Mouse (Mus musculus) kidney, adult 18-20 months (tissue): ENCODE measurements at regions not wholly inside any gene's neighbourhood (a gene's known extent, or its start where the extent isn't known, plus 50 kb on each side); places are given as distances from the start of the nearest gene placed in this dataset.

Experiments
- DNase-seq: peaks from one replicate; pipeline ENCODE4 v3.0.0; 2021

DNA sequence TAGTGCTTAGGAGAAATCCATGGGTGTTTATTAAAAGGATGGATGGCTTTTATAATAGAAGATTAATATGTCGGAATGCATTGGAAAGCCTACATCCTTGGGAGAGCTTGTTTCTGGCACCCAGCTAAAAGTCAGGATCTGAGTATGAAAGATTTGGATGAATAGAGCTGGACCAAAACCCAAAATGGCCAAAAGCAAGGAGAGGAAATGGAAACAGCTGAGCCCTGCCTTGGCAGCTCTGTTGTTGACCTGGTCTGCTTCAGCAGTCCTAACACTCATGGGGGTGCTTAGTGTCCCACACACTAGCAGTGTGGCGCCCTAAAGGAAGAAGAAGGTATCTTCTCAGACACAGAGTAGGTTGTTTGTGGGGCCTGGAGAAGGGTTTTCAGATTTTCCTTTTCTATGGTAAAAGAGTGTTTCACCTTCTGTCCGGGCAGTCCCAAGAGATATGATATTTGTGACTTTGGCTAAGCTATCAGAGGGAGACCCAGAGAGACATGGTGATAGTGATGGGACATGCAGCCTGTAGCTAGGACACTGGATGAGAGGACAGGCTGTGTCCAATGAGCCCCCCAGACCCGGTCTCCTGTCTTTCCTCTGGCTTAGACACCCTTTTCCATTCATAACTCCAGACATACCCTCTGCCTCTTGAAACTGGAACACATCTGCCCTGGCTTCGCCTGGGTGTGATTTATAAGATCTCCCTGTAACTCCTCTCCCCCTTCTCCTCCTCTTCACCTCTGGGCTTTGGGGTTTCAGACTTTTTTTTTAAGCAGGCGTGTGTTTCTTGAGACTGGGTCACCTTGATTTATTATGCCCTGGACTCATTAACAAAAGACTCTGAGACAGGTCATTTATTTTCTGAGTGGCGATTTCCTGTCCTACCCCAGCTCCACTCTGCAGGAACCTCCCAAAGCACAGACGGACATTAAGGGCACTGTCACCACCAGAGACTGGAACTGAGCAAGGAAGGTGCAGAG is 70.9 kb upstream of the Boc start:
- peak; percentile 18 for DNase-seq

DNA sequence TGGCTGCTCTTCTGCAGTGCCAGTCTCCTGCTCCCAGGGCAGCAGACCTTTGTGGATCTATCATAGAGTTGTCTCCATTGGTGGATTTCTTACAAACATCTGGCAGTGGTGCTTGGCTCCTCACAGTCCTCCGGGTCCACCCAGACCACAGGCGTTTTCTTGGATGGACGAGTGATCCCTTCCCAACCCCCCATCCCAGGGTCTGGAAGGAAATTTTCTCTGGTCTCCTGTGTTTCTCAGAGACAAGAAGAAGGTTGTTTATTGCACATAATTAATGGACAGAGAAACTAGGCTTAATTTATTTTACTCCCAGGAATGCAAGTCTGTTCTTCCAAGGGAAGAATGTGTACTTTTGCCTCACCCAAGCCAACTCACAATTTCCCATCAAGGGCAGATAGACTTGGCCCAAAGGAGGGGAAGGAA is 67.2 kb upstream of the Boc start:
- no peak for DNase-seq

DNA sequence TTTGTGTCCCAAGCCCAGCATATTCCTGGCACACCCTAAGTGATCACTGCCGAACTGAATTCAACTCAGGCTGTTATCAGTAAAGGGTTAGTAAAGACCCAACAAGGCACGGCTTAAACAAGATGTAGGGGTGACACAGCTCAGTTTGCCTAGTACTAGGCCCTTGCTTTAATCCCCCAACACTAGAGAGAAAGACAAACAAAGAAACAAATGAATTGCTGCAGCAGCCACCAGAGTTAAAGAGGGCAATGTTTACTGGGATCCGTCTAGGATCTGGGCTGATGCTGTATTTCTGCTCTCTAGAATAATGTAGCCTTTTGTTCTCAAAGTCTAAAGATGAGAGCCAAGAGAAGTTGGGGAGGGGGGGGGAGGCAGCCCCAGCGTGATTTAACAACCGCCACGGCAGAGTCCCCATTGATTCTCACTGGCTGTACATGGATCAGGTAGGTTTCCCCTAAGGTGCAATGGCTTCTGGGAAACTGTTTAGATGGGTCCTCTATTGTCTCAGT is 66.5 kb upstream of the Boc start:
- no peak for DNase-seq

DNA sequence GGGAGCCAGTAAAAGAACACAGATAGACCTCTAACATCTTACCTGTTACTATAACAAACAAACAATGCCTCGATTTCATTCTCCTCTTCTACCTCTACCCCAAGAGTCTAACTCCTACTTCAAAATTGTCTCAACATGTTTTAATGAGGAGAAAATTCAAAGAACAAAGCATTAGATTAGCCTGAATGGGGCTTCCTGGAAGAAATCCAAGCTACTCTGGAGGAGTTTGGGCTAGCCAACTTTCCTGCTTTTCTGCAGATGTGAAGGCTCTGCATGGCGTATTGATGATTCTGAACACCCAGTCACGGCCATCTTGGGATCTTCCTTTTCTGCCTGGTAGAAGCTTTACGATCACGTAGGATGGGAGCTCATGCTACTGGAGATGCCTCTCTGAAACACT is 62.9 kb upstream of the Boc start:
- no peak for DNase-seq

DNA sequence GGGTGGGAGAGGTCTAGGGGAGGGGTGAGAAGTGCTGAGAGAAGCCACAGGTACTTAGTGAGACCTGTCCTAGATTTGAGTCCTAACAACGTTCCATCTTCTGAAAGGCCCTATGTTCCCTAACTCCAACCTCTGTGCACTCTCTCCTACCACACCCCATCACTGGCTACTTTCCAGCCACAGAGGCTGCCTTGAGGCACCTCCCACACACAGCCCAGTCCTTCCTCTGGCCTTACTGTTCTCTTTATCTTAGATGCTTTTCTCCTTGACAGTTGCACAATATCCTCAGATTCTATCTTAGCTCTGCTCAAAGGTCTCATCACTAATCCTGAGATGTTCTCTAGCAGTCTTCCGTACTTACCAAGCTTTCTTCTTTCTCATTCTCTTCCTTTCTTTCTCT is 61.8 kb upstream of the Boc start:
- no peak for DNase-seq

DNA sequence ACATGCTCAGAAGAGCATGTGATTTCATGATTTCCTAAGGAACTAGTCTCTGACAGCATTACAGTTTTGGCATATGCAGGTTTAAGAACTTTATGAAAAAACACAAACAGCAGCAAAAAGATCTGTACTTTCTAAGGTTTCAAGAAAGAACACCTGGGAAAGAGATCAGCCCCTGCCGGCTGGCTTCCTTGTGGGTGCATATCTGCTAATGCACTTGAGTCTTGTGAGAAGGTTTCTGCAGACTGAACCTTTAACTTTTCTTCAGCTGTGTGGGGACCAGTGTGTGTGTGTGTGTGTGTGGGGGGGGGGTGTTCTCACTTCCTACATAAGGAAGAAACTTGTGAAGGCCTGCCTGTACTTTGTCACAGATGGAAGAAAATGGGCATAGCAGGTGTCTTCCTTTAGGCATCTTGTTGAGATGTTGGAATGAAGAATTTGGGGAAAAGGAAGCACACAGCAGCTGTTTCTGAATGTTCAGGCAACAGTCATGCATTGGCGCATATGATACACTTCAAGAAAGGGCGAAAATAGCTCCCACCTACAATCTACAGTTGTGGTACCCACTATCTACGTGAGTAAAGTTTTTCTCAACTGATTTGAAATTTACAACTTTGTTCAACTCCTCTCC is 60.9 kb upstream of the Boc start:
- no peak for DNase-seq

DNA sequence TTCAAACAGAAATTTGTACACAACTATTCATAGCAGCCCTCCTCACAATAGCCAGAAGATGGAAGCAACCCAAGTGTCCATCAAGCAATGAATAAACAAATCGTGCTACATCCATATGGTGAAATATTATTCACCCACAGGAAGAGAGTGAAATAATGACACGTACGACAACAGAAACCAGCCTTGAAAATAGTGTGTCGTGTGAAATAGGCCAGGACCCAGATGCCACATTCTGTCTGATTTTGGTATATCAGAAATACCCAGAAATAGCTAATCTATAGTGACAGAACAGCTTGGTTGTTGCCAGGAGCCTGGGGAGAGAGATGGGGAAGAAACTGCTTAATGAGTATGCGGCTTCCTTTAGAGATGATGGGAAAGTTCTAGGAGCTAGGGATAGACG is 58.3 kb upstream of the Boc start:
- no peak for DNase-seq

DNA sequence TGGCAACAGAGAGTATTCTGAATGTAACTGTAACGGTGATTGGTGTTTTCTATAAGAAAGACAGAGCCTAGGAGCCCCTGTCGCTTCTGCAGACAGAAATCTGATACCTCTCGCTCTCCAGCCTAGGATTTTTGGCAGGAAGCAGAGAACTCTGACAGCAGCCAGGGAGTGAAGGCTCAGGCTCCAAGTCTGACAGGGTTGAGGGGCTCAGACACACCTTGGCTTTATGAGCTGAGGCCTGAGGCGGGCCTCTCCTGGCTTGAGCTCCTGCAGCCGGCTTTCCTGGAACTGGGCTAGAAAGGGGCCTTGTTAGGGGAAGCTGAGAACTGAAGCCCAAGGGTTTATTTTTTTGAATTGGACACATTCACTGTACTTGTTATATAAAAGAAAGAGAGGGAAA is 57.7 kb upstream of the Boc start:
- DNase-seq, result no peak

DNA sequence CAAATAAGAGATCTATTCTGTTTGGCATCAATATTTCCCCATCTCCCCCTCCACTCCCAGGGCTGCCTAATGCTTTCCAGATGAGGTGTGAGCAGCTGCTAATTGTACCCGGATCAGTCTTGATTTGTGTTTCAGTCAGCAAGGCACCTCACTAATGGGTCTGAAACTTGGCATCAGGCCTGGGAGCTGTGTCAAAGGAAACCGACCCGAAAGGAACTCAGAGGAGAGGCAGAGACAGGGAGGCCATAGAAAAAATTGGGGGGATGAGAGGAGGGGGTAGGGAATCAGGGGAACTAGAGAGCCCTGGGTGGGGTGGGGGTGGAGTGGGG is 57.1 kb upstream of the Boc start:
- DNase-seq, result no peak

DNA sequence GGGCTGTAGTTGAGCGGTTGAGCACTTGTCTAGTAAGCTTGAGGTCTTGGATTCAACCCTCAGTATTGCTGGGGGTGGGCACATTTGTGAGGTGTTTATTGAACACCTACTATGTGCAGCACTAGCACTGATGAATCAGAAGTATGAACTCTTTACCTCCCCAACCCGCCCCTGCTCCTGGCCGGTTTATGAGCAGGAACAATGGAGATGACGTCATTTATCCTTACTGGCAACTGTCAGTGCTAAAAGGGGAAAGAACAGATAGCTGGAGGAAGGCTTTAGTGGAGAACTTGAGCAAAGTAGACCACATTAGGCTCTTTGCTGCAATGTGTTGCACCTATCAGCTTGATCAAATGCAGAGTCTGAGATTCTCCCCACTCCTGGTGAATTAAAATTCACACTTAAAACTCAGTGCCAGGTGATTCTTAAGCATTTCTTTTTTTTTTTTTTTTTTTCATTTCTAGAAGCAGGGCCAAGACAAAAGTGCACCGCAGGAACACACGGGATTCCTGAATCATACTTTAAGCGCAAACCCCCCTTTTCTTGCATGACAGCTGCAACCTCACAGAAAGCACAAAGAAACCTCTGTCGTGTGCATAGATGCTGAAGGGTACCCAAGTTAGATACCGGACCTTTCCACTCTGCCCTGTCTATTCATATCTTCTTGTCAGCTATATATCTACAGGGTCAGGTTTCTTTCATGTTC is 56.6 kb upstream of the Boc start:
- no peak for DNase-seq

DNA sequence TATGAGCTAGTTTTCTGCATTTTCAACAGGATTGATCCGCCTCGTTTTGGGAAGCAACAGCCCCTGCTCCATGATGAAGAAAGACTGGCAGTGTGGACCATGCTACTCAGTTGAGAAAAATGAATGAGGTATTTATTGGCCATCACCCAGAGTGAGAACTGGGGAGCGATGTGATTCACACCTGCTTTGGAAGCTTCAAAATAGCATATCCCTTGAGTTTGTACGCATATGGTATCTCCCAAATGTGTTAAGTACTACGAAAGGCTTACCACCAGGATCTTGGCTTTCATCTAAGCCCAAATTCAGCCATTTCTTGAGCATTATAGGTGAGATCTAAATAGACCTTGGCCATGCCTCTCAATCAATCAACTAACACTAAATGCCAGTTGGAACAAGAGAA is 55.5 kb upstream of the Boc start:
- DNase-seq, result no peak

DNA sequence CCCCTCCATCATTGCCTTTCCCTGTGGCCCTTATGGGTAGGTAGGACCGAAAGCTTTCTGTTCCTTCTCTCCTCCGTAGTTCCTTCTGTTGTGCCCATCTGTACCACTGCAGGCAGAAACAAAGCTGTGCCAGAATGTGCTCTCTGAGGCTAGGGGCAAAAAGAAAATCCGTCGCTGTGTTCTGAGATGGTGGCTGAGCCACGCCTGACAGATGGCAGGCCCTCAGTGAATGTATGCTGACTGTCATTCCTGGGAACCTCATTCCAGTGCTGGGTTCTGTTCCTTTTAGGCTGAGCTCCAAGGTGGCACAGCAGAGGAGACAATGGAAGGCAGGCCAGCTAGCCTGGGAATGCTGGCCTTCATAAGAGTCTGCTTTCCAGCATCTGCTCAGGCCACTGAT is 54.0 kb upstream of the Boc start:
- DNase-seq, result no peak

DNA sequence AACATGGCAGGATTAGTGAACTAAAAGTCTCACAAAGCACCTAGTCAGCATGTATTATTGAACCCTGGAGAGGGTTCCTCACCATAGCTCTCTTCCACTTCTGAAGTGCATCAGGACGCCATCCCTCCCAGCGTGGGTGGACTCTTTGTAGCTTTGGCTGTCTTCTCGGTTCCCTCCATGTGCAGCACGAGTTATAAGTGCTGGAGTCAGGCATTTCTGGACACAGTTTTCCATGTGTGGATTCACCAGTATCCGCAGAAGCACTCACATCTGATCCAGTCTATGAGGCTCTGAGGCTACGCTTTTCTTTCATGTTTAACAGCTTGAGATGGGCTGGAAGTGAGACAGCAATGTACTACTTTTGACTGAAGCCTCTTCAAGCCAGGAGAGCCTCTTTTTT is 52.8 kb upstream of the Boc start:
- no peak for DNase-seq

DNA sequence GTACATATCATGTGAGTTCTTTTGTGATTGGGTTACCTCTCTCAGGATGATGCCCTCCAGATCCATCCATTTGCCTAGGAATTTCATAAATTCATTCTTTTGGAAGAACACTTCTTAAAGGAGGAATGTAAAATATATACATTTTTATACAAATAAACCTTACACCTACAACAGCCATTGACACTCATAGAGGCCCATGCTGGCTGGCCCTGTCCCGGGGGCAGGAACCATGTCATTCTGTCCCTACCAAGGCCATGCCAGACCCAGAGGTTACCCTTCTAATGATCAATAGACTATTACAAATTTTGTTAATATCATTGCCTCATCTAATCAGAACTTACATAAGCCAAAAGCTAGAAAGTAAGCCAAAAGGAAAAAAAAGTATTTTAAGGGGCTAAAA is 49.9 kb upstream of the Boc start:
- no peak for DNase-seq
